Mouse (Mus musculus): ENCODE data around the gene BC049352. TPM values are rescaled to one million over a fixed set of nuclear protein-coding genes. Genes with fewer than 3 reads are reported as not detected.
A peak's percentile ranks its signal among the peaks of the same experiment; 100 is the strongest.

BC049352 gene
- total and polyA plus RNA-seq, 3 experiments, result 0.17 TPM; not detected in 2

DNA sequence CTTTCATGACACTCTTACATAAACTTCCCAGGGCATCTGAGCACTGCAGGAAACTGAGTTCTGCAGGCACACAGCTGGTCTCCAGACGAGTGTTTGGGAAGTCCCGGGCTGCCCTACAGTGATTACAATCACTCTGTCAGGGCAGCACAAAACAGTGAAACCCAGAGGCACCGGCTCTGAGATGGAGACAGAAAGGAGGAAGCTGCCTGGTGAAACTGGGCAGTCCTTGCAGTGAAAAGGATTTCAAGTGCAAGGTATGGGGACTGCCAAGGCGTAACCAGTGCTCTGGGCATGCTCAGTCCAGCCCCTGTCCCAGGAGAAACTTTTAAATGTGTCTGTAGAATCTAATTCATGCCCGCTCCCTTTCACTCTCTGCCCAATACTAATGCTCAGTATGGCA, 90.4 kb downstream of the BC049352 start:
- no peaks in the 10 kb centered on the region for H3K27me3 ChIP-seq (replicated peaks)
- TF ChIP-seq TCF12 (IDR thresholded peaks at IDR 0.05; ENCODE audit: low read depth, low read length) (peak; percentile 52), MXI1 (IDR thresholded peaks at IDR 0.05; ENCODE audit: low read depth, low read length) (no peak), NRF1 (IDR thresholded peaks at IDR 0.05; ENCODE audit: low read depth, low read length) (peak; percentile 82), ZMIZ1 (IDR thresholded peaks at IDR 0.05; ENCODE audit: low read depth, low read length) (no peak), CHD1 (IDR thresholded peaks at IDR 0.05; ENCODE audit: low read depth, low read length) (no peak), ELF1 (IDR thresholded peaks at IDR 0.05; ENCODE audit: low read depth, low read length) (peak; percentile 52; the same call in 1 of the 2 replicates), KAT2A (IDR thresholded peaks at IDR 0.05; ENCODE audit: insufficient replicate concordance, low read length) (no peak), ETS1 (conservative IDR thresholded peaks at IDR 0.05; ENCODE audit: low read depth, low read length) (peak; percentile 80), EP300 (IDR thresholded peaks at IDR 0.05; ENCODE audit: low read length) (0 out of 2 replicates have a peak, but pooled peaks have one; percentile 15)
- no peak overlapping the region for H3K9ac ChIP-seq (ENCODE audit: insufficient read depth, low read depth)
- no peak overlapping the region for H3K4me3 ChIP-seq (replicated peaks in 1 of 3; ENCODE audit: low read depth in 2 of 3, low read length in 2 of 3, poor library complexity in 1 of 3)
- DNase-seq (ENCODE audit: extremely low read depth), result peak; percentile 70
- H3K36me3 ChIP-seq (replicated peaks in 1 of 2; ENCODE audit: control insufficient read depth in 1 of 2, insufficient read depth in 1 of 2, low read length in 1 of 2), result no peaks in the 10 kb centered on the region
- dilution Hi-C loops (cut with MboI; ENCODE audit: extremely low pct_ligation_motif_present, extremely low pct_unique_long_range_greater_than_20kb, low sequenced_read_pairs), result no loop called here
- H3K27ac ChIP-seq (ENCODE audit: insufficient read depth, low read depth), result 0 out of 2 replicates have a peak overlapping the region, but pooled peaks have one; percentile 20
- H3K4me1 ChIP-seq (ENCODE audit: control insufficient read depth in 1 of 2, insufficient read depth in 2 of 2), result peaks cover 18 to 90% of the 10 kb centered on the region in 2 experiments
- no peaks in the 10 kb centered on the region for H3K9me3 ChIP-seq (replicated peaks; ENCODE audit: low read length)
- H3K79me2 ChIP-seq (replicated peaks; ENCODE audit: control insufficient read depth, extremely low read depth, insufficient read depth, poor library complexity, severe bottlenecking), result no peaks in the 10 kb centered on the region
- peak overlapping the region; percentile 58 for H3K4me2 ChIP-seq (ENCODE audit: insufficient read depth, low read depth, poor library complexity, severe bottlenecking)
- in situ Hi-C loops (cut with MboI; ENCODE audit: low pct_ligation_motif_present, low pct_unique_long_range_greater_than_20kb, low sequenced_read_pairs), result no loop called here

DNA sequence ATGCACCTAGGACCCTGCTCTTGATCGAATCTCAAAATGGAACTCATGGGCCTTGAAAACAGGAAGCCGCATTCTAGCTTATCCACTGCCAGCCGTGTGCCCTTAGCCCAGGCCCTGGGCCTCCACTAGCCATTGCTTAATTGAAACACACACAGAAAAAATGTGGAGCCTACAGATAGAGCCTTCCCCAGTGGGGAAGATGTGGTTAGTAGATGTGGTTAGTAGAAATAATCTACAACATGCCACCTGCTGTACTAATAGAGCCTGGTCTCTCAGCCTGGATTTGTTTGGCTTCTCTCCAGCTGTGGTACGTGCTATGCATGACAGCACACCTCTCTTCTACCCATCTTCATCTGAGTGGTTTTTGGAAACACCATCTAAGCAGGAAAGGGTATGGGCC, 92.4 kb downstream of the BC049352 start:
- Histone ChIP-seq H3K4me2 (ENCODE audit: insufficient read depth, low read depth, poor library complexity, severe bottlenecking) (no peak overlapping the region), H3K79me2 (replicated peaks; ENCODE audit: control insufficient read depth, extremely low read depth, insufficient read depth, poor library complexity, severe bottlenecking) (no peaks in the 10 kb centered on the region), H3K4me3 (replicated peaks in 1 of 3; ENCODE audit: low read depth in 2 of 3, low read length in 2 of 3, poor library complexity in 1 of 3) (no peak overlapping the region), H3K27ac (ENCODE audit: insufficient read depth, low read depth) (no peak overlapping the region), H3K27me3 (replicated peaks) (no peaks in the 10 kb centered on the region), H3K4me1 (ENCODE audit: control insufficient read depth in 1 of 2, insufficient read depth in 2 of 2) (peaks cover 14 to 76% of the 10 kb centered on the region in 2 experiments), H3K36me3 (replicated peaks in 1 of 2; ENCODE audit: control insufficient read depth in 1 of 2, insufficient read depth in 1 of 2, low read length in 1 of 2) (no peaks in the 10 kb centered on the region), H3K9ac (ENCODE audit: insufficient read depth, low read depth) (no peak overlapping the region), H3K9me3 (replicated peaks; ENCODE audit: low read length) (no peaks in the 10 kb centered on the region)
- dilution Hi-C loops (cut with MboI; ENCODE audit: extremely low pct_ligation_motif_present, extremely low pct_unique_long_range_greater_than_20kb, low sequenced_read_pairs), result no loop called here
- in situ Hi-C loops (cut with MboI; ENCODE audit: low pct_ligation_motif_present, low pct_unique_long_range_greater_than_20kb, low sequenced_read_pairs), result no loop called here
- peak; percentile 70 for DNase-seq (ENCODE audit: extremely low read depth)
- no peak for TF ChIP-seq IRF4 (IDR thresholded peaks at IDR 0.05; ENCODE audit: low read depth, low read length)
- TF ChIP-seq BHLHE40 (IDR thresholded peaks at IDR 0.05; ENCODE audit: low read depth, low read length), result no peak
- TF ChIP-seq NELFE (IDR thresholded peaks at IDR 0.05; ENCODE audit: low read depth, low read length), result no peak
- TF ChIP-seq MXI1 (IDR thresholded peaks at IDR 0.05; ENCODE audit: low read depth, low read length), result no peak
- TF ChIP-seq ZNF384 (IDR thresholded peaks at IDR 0.05; ENCODE audit: low read depth, low read length), result no peak
- TF ChIP-seq ELF1 (IDR thresholded peaks at IDR 0.05; ENCODE audit: low read depth, low read length), result 0 out of 2 replicates have a peak, but pooled peaks have one; percentile 2
- no peak for TF ChIP-seq POLR2AphosphoS2 (IDR thresholded peaks at IDR 0.05; ENCODE audit: low read depth, low read length)
- no peak for TF ChIP-seq MYC (IDR thresholded peaks at IDR 0.05; ENCODE audit: low read depth, low read length)
- no peak for TF ChIP-seq TBP (conservative IDR thresholded peaks at IDR 0.05; ENCODE audit: low read depth, low read length)
- 0 out of 2 replicates have a peak, but pooled peaks have one; percentile 24 for TF ChIP-seq ETS1 (conservative IDR thresholded peaks at IDR 0.05; ENCODE audit: low read depth, low read length)
- no peak for TF ChIP-seq RAD21 (IDR thresholded peaks at IDR 0.05; ENCODE audit: low read depth, low read length)
- TF ChIP-seq CTCF (conservative IDR thresholded peaks at IDR 0.05 in 1 of 2, IDR thresholded peaks at IDR 0.05 in 1 of 2; ENCODE audit: low read depth in 2 of 2, low read length in 2 of 2), result no peak
- no peak for TF ChIP-seq POLR2A (IDR thresholded peaks at IDR 0.05; ENCODE audit: low read depth, low read length)
- TF ChIP-seq MAZ (IDR thresholded peaks at IDR 0.05; ENCODE audit: low read depth, low read length), result 0 out of 2 replicates have a peak, but pooled peaks have one; percentile 15
- TF ChIP-seq ZC3H11A (IDR thresholded peaks at IDR 0.05; ENCODE audit: low read depth, low read length), result no peak
- TF ChIP-seq CHD2 (IDR thresholded peaks at IDR 0.05; ENCODE audit: low read length), result no peak
- no peak for TF ChIP-seq ZMIZ1 (IDR thresholded peaks at IDR 0.05; ENCODE audit: low read depth, low read length)
- TF ChIP-seq USF1 (IDR thresholded peaks at IDR 0.05; ENCODE audit: low read depth, low read length), result no peak
- 0 out of 2 replicates have a peak, but pooled peaks have one; percentile 20 for TF ChIP-seq TCF12 (IDR thresholded peaks at IDR 0.05; ENCODE audit: low read depth, low read length)

All from CH12.LX (cell line).